Comparison of ENCODE assay signal across 9 mouse cellular contexts in the genomic region with DNA sequence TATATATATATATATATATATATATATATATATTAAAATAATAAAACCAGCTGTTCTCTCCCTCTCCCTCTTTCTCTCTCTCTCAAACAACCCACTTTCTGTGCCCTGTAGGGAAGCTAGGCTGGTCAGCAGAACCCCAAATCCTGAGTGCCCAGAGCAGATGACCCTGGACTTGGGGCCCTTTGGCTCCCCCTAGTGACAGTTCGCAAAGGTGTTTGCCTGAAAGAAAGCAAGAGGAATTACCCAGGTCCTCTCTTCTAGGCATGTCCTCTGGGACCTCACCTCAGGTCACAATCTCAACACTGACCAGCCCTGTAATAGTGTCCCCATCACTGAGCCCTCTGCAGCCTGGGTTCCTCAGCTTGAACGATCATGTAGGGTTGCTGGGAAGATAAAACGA. TPM values are rescaled to one million over a fixed set of nuclear protein-coding genes. Genes with fewer than 3 reads are reported as not detected.
DNase-seq lines count a peak whose midpoint lies in the region; ATAC-seq lines count a peak whose summit lies in the region.
"Had no signal": no experiment of that assay in that cellular context is flagged by ENCODE, and none has a peak within 500 bp of the region (broad histone marks: within the 10 kb centered on the region; RNA-seq: fewer than 3 reads in every experiment).

No protein-coding gene starts in this region.

- no peak for ATAC-seq in forebrain, embryonic 14.5 days
- ATAC-seq in forebrain, embryonic 15.5 days (replicated peaks) = no peak
- ATAC-seq in megakaryocyte progenitor cell, adult 5-6 weeks (replicated peaks; ENCODE audit: poor library complexity) = peak; percentile 42; the same call in 1 of the 2 replicates

- no peak overlapping the region for H3K27ac ChIP-seq in forebrain, embryonic 14.5 days (ENCODE audit: low read depth, low read length)
- H3K27ac ChIP-seq in forebrain, embryonic 15.5 days (replicated peaks) = no peak overlapping the region
- H3K27ac ChIP-seq: neural tube, embryonic 13.5 days had no signal

- DNase-seq in forebrain, embryonic 14.5 days (ENCODE audit: low spot score) = peak; percentile 68
- DNase-seq in right cerebral cortex, adult 18-20 months = peak; percentile 33
- DNase-seq in right cerebral cortex, postnatal 36 days (ENCODE audit: low spot score in 2 of 2) = no peak
- peak; percentile 54 to 64 for DNase-seq in cerebellum, postnatal 4 days (ENCODE audit: low spot score in 2 of 2)
- peak; percentile 18 to 66 for DNase-seq in kidney, adult 8-10 months
- DNase-seq in thymus, postnatal 4 days = peak; percentile 63

- H3K4me1 ChIP-seq in forebrain, embryonic 14.5 days (ENCODE audit: control insufficient read depth, insufficient read depth, low read length) = peaks cover 8% of the 10 kb centered on the region
- peaks cover 26% of the 10 kb centered on the region for H3K4me1 ChIP-seq in forebrain, embryonic 15.5 days

- no peaks in the 10 kb centered on the region for H3K9me3 ChIP-seq in forebrain, embryonic 14.5 days (replicated peaks; ENCODE audit: control insufficient read depth, low read length)
- H3K9me3 ChIP-seq in forebrain, embryonic 15.5 days = no peaks in the 10 kb centered on the region
- H3K9me3 ChIP-seq: neural tube, embryonic 13.5 days had no signal

- peaks cover 17% of the 10 kb centered on the region; the same call in 1 of the 2 replicates for H3K27me3 ChIP-seq in forebrain, embryonic 14.5 days (replicated peaks; ENCODE audit: control insufficient read depth, insufficient read depth, low read length)
- peaks cover 11% of the 10 kb centered on the region; the same call in 1 of the 2 replicates for H3K27me3 ChIP-seq in forebrain, embryonic 15.5 days

- no peak overlapping the region for H3K4me2 ChIP-seq in forebrain, embryonic 14.5 days (ENCODE audit: low read length)
- no peak overlapping the region for H3K4me2 ChIP-seq in forebrain, embryonic 15.5 days (replicated peaks)
- H3K4me2 ChIP-seq: neural tube, embryonic 13.5 days had no signal

- WGBS in forebrain, embryonic 14.5 days = 8% methylated on average over 3 of the region's 3 CpGs
- WGBS in forebrain, embryonic 15.5 days = 14% methylated on average over 3 of the region's 3 CpGs

- no peaks in the 10 kb centered on the region for H3K36me3 ChIP-seq in forebrain, embryonic 14.5 days (ENCODE audit: control insufficient read depth, insufficient read depth, low read length)
- H3K36me3 ChIP-seq in forebrain, embryonic 15.5 days = no peaks in the 10 kb centered on the region
- H3K36me3 ChIP-seq: neural tube, embryonic 13.5 days had no signal

- H3K4me3 ChIP-seq in forebrain, embryonic 14.5 days (ENCODE audit: low read depth, low read length) = no peak overlapping the region
- no peak overlapping the region for H3K4me3 ChIP-seq in forebrain, embryonic 15.5 days
- H3K4me3 ChIP-seq: neural tube, embryonic 13.5 days had no signal

- H3K9ac ChIP-seq in forebrain, embryonic 14.5 days (ENCODE audit: low read length) = no peak overlapping the region
- H3K9ac ChIP-seq in forebrain, embryonic 15.5 days (replicated peaks) = no peak overlapping the region
- H3K9ac ChIP-seq: neural tube, embryonic 13.5 days had no signal

RNA-seq across cellular contexts. Expression of gene Scube1, which starts 2.8 kb away (rescaled TPM):
- 8.2 and 13.6 TPM in 2 replicates for polyA plus RNA-seq in forebrain, embryonic 14.5 days (2014; fragmentation: Nextera tagmentation; extraction: Ambion mirVana)
- polyA plus RNA-seq in forebrain, embryonic 15.5 days (2015; fragmentation: Nextera tagmentation; extraction: Ambion mirVana) = 17.9 and 20.9 TPM in 2 replicates
- not detected in 2 replicates for total RNA-seq in megakaryocyte progenitor cell, adult 5-6 weeks (2015)
- total RNA-seq in megakaryocyte progenitor cell, adult 5-6 weeks (2017) = not detected in 2 replicates

RNA-seq across cellular contexts. Expression of gene Mpped1, which starts 51.6 kb away (rescaled TPM):
- 194 and 262 TPM in 2 replicates for polyA plus RNA-seq in forebrain, embryonic 14.5 days (2014; fragmentation: Nextera tagmentation; extraction: Ambion mirVana)
- 323 and 347 TPM in 2 replicates for polyA plus RNA-seq in forebrain, embryonic 15.5 days (2015; fragmentation: Nextera tagmentation; extraction: Ambion mirVana)
- total RNA-seq in megakaryocyte progenitor cell, adult 5-6 weeks (2015) = not detected in 2 replicates
- not detected in 2 replicates for total RNA-seq in megakaryocyte progenitor cell, adult 5-6 weeks (2017)

Comparison
In these comparisons a context has a peak if more than half of its experiments do, and no peak if none do; other contexts are left out.
1. DNase-seq: peak in forebrain, embryonic 14.5 days (single experiment), right cerebral cortex, adult 18-20 months (single experiment), cerebellum, postnatal 4 days (2 of 2), kidney, adult 8-10 months (2 of 2) and thymus, postnatal 4 days (single experiment); none in right cerebral cortex, postnatal 36 days (0 of 2).